Mouse (Mus musculus) kidney, embryonic 14.5 days (tissue): ENCODE measurements around the gene Tex2. TPM values are rescaled to one million over a fixed set of nuclear protein-coding genes. Genes with fewer than 3 reads are reported as not detected.
"Not testable (repeated sequence)": the region's sequence is repeated elsewhere in the genome, so short reads cannot be mapped to it uniquely, and the experiment has no call there.

Experiments
- ATAC-seq: fragments of 200-750 bp; cut with Nextera tagmentation; 2 replicates; pipeline ENCODE4 v1.8.0; 2017; ENCODE audit warnings: moderate number of reproducible peaks, mild to moderate bottlenecking, moderate TSS enrichment, moderate library complexity; ENCODE audit not compliant: low FRiP score, low TSS enrichment
- H3K27ac ChIP-seq: fragments of 300-500 bp; sonication (generic); 2 replicates; pipeline ENCODE4 v1.5.1; 2014; ENCODE audit warnings: low read depth, mild to moderate bottlenecking, low read length, moderate library complexity, mixed read lengths
- H3K27me3 ChIP-seq: fragments of 300-500 bp; sonication (generic); 2 replicates; pipeline ENCODE4 v1.6.1; 2014; ENCODE audit warnings: mild to moderate bottlenecking, low read length; ENCODE audit not compliant: control insufficient read depth, insufficient read depth
- H3K36me3 ChIP-seq: fragments of 300-500 bp; sonication (generic); 2 replicates; pipeline ENCODE4 v1.6.1; 2014; ENCODE audit warnings: low read length, mixed read lengths; ENCODE audit not compliant: control insufficient read depth, insufficient read depth
- H3K4me1 ChIP-seq: fragments of 300-500 bp; sonication (generic); 2 replicates; pipeline ENCODE4 v1.6.1; 2014; ENCODE audit warnings: low read length, mixed read lengths; ENCODE audit not compliant: control insufficient read depth, insufficient read depth
- H3K4me2 ChIP-seq: fragments of 300-500 bp; sonication (generic); replicated peaks from 2 replicates; pipeline ENCODE4 v1.6.1; 2014; ENCODE audit warnings: low read depth, mild to moderate bottlenecking, low read length
- H3K4me3 ChIP-seq: fragments of 300-500 bp; sonication (generic); 2 replicates; pipeline ENCODE4 v1.5.1; 2014; ENCODE audit warnings: mild to moderate bottlenecking, low read length
- H3K9ac ChIP-seq: fragments of 300-500 bp; sonication (generic); 2 replicates; pipeline ENCODE4 v1.6.1; 2014; ENCODE audit warnings: low read depth, mild to moderate bottlenecking, low read length, moderate library complexity
- H3K9me3 ChIP-seq: fragments of 300-500 bp; sonication (generic); 2 replicates; pipeline ENCODE4 v1.6.1; 2016; ENCODE audit warnings: low read length; ENCODE audit not compliant: control insufficient read depth
- WGBS: fragments of 180-500 bp; shearing (Covaris S2); extraction: QIAGEN DNeasy Blood & Tissue Kit; methylation state at CpG from one replicate; pipeline ENCODE4 v1.1.7; 2014; 5-methylcytosine and 5-hydroxymethylcytosine counted together
- polyA plus RNA-seq: library from polyadenylated mRNA; unstranded; fragments of >200 nt; fragmentation: Nextera tagmentation; extraction: Ambion mirVana; gene quantifications from 2 replicates; pipeline ENCODE4 v1.2.1, GENCODE M21; 2014

Gene Tex2
- polyA plus RNA-seq, 1 experiment from 2014 or later, result 9.7 TPM

DNA sequence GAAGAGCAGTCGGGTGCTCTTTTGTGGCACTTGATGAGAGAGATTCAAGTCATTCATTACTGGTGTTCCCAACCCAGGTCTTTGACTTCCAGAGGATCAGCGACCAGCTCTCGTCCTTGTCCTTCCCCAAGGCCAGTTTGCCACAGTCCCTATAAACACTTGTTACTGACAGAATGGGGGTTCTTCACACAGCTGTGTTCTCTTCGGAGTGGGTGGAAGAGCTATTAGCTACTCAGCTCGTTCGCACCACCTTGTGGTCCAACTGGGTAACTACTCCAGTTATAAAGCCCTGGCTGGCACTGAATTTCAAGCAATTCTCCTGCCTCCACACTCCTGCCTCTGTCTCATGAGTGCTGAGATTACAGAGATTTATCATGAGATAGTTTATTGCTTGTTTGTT is 14.5 kb upstream of the Tex2 start:
- Histone ChIP-seq H3K9ac (no peak overlapping the region), H3K9me3 (no peaks in the 10 kb centered on the region), H3K4me2 (no peak overlapping the region), H3K4me1 (no peaks in the 10 kb centered on the region), H3K27ac (no peak overlapping the region), H3K36me3 (no peaks in the 10 kb centered on the region), H3K4me3 (no peak overlapping the region), H3K27me3 (no peaks in the 10 kb centered on the region)
- WGBS, result 22% methylated on average over 6 of the region's 6 CpGs
- peak; percentile 82 for ATAC-seq

DNA sequence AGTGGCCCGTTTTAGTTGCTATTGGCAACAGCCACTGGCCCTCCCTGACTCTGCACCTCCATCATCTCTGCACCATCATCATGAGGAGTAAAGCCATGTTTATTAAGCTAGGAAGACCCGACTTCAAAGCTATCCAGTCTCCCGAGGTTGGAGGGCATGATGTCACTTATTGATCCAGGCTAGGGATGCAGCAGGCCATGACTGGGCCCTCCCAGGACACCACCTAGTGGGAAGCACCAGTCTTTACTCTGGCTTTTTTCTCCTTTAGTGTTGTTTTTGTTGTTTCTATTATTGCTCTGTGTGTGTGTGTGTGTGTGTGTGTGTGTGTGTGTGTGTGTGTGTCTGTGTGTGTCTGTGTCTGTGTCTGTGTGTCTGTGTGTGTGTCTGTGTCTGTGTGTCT is 12.4 kb upstream of the Tex2 start:
- Histone ChIP-seq H3K27me3 (no peaks in the 10 kb centered on the region), H3K4me1 (no peaks in the 10 kb centered on the region), H3K9me3 (no peaks in the 10 kb centered on the region), H3K4me3 (no peak overlapping the region), H3K27ac (no peak overlapping the region), H3K9ac (no peak overlapping the region), H3K4me2 (no peak overlapping the region), H3K36me3 (no peaks in the 10 kb centered on the region)
- WGBS, result 35% methylated on average over 3 of the region's 3 CpGs
- no peak for ATAC-seq

DNA sequence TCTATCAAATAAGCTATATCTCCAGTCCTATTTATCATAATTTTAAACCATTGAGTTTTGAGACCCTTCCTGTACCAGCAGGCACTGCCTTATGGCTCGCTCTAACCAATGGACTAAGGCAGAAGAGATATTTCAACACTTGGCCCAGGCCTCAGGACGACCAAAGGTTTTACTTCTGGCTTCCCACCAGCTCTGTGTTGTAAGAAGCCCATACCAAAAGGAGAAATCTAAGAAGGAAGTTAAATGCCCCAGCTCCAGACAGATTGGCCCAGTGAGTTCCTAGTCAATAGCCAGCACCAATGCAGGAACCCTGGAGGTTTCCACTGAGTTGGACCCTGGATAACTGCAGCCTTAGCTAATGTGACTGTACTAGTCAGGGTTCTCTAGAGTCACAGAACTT is 10.4 kb upstream of the Tex2 start:
- Histone ChIP-seq H3K27ac (no peak overlapping the region), H3K4me1 (no peaks in the 10 kb centered on the region), H3K9ac (no peak overlapping the region), H3K36me3 (no peaks in the 10 kb centered on the region), H3K9me3 (no peaks in the 10 kb centered on the region), H3K4me3 (no peak overlapping the region), H3K4me2 (no peak overlapping the region), H3K27me3 (no peaks in the 10 kb centered on the region)
- no peak for ATAC-seq
- WGBS, result 86% methylated on average over 2 of the region's 2 CpGs

DNA sequence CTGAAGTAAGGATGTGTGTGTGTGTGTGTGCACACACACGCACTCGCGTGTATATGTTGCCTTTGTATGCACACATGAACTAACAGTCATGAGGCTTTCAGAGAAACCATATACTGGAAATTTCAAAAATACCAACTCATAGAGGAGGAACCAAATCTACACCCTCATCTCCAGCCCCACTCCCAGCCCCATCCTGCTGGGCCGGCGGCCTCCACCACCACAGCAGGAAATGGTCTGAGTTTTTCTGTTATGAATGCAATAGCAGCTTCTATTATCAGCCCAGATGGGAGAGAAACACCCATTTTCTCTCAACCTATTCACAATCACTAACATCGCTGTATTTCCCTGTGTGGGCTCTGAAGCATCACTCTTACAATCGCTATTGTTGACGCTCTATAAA is 8.8 kb upstream of the Tex2 start:
- Histone ChIP-seq H3K4me3 (no peak overlapping the region), H3K4me1 (no peaks in the 10 kb centered on the region), H3K27ac (no peak overlapping the region), H3K9ac (no peak overlapping the region), H3K9me3 (no peaks in the 10 kb centered on the region), H3K27me3 (no peaks in the 10 kb centered on the region), H3K4me2 (no peak overlapping the region), H3K36me3 (no peaks in the 10 kb centered on the region)
- ATAC-seq, result no peak
- WGBS, result 85% methylated on average over 8 of the region's 8 CpGs

DNA sequence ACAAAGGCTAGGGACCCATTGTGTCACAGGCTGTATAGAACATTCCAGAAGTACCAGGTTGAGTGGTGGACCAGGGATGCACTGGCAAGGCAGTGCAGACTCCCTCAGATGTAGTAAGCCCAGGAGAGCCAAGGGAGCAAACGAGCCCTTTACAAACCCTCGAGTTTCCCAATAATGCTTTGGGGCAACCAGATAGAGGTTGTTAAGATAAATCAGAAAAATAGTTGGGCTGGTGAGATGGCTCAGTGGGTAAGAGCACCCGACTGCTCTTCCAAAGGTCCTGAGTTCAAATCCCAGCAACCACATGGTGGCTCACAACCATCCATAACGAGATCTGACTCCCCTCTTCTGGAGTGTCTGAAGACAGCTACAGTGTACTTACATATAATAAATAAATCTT is 5.5 kb upstream of the Tex2 start:
- not testable (repeated sequence) for H3K4me3 ChIP-seq, H3K27ac ChIP-seq, H3K36me3 ChIP-seq, H3K9ac ChIP-seq, H3K4me1 ChIP-seq, ATAC-seq, H3K9me3 ChIP-seq, H3K27me3 ChIP-seq, H3K4me2 ChIP-seq
- WGBS, result 91% methylated on average over 3 of the region's 4 CpGs

DNA sequence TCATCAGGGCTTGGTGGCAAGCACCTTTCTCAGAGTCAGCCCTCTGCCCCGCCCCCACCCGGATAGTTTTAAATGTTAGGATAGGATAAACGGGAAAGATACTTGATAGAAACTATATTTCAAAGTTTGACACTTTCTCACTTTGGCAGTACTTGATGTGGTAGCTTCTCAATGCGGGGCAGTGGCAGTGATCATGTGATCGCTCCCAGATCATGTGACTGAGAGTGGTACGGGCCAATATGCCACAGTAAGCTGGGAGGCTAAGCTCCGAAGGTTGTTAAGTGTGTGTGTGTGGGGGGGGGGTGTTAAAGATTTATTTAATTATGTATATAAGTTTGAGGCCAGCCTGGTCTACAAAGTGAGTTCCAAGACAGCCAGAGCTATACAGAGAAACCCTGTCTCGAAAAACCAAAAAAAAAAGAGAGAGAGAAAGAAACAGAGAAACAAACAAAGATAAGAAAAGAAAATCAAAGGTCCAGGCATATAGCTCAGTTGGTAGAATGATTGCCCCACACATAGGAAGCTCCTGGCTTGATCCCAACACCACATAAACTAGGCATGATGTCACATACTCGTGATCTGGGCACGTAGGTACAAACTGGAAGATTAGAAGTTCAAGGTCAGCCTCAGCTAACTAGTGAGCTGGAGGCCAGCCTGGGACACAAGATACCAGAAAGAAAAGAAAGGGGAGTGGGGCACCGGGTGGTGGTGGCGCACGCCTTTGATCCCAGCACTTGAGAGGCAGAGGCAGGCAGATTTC is 4.8 kb upstream of the Tex2 start:
- ATAC-seq, result no peak
- Histone ChIP-seq H3K4me1 (peaks cover 4% of the 10 kb centered on the region; the same call in 1 of the 2 replicates), H3K4me3 (no peak overlapping the region), H3K27me3 (no peaks in the 10 kb centered on the region), H3K36me3 (no peaks in the 10 kb centered on the region), H3K9ac (no peak overlapping the region), H3K4me2 (no peak overlapping the region), H3K27ac (no peak overlapping the region), H3K9me3 (no peaks in the 10 kb centered on the region)
- 80% methylated on average over 13 of the region's 13 CpGs for WGBS

DNA sequence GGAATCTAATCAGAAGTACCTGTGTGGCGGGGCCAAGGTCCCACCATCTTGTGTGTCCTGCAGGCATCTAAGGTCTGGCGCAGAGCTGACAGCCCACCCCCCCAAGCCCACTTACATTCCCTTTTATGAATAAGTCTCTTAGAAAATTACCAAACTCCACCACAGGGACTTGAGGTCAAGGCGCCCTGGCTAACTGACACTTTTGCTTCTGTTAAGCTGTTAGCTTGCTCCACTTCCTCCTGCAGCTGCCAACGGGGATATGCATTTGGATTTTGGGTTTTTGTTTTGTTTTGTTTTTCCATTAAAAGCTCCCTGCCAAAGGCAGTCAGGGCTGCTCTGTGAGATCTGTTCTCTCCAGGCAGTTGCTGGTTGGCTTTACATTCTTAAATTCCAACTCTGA is 2.3 kb upstream of the Tex2 start:
- 84% methylated on average over 4 of the region's 4 CpGs for WGBS
- Histone ChIP-seq H3K4me3 (no peak overlapping the region), H3K9me3 (no peaks in the 10 kb centered on the region), H3K4me1 (peaks cover 8% of the 10 kb centered on the region), H3K36me3 (no peaks in the 10 kb centered on the region), H3K27me3 (no peaks in the 10 kb centered on the region), H3K27ac (no peak overlapping the region), H3K4me2 (no peak overlapping the region), H3K9ac (no peak overlapping the region)
- no peak for ATAC-seq

DNA sequence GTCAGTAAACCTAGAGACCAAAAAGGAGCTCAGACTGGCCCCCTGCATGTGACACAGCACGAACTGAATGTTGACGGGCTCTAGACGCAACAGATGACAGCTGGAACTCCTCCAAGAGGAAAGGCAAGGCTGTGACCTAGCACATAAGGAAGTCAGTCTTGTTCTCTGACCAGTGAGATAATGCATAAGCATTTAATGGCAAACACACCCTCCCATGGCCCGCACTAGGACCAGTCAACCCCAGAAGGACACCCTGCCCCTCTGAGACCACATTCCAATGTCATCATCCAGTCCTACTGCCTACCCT is 1.1 kb upstream of the Tex2 start:
- H3K9me3 ChIP-seq, result no peaks in the 10 kb centered on the region
- H3K9ac ChIP-seq, result no peak overlapping the region
- no peaks in the 10 kb centered on the region for H3K27me3 ChIP-seq
- no peaks in the 10 kb centered on the region for H3K36me3 ChIP-seq
- H3K4me1 ChIP-seq, result peaks cover 8% of the 10 kb centered on the region
- H3K27ac ChIP-seq, result no peak overlapping the region
- WGBS, result 45% methylated on average over 4 of the region's 4 CpGs
- no peak for ATAC-seq
- no peak overlapping the region for H3K4me3 ChIP-seq
- H3K4me2 ChIP-seq, result no peak overlapping the region

DNA sequence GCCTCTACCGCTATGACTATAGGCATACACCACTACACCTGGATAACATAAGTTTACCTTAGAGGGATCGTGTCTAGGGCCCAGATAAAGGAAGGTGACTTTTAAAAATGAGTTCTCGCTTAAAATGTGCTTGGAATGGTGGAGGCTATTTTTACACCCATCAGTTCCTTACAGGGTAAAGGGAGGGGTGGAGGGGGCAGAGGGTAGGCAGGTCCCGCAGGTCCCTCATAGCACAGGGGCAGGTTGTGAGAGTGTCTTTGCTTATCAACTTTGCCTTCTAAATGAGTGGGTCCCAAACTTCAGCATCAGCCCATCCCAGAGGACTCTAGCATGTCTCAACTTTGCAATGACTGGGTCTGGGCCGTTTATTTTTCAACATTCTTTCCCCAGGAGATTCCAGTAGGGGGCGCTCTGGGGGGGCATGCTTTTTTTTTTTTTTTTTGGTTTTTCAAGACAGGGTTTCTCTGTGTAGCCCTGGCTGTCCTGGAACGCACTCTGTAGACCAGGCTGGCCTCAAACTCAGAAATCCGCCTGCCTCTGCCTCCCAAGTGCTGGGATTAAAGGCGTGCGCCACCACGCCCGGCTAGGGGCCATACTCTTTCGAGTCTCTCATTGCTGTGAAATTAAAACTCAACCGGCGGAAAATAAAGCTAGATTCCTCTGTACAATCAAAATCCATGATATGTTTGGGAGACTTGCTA is 565 bp upstream of the Tex2 start:
- peak overlapping the region; percentile 26; the same call in 1 of the 2 replicates for H3K27ac ChIP-seq
- H3K4me2 ChIP-seq, result peak overlapping the region; percentile 48
- 56% methylated on average over 15 of the region's 15 CpGs for WGBS
- H3K27me3 ChIP-seq, result no peaks in the 10 kb centered on the region
- peak overlapping the region; percentile 86; the same call in 1 of the 2 replicates for H3K9ac ChIP-seq
- H3K4me1 ChIP-seq, result peaks cover 8% of the 10 kb centered on the region
- H3K4me3 ChIP-seq, result peak overlapping the region; percentile 98
- no peak; the same call in 1 of the 2 replicates for ATAC-seq
- H3K36me3 ChIP-seq, result no peaks in the 10 kb centered on the region
- H3K9me3 ChIP-seq, result no peaks in the 10 kb centered on the region
